Mouse (Mus musculus): ENCODE data around the gene Pycr2. TPM values are rescaled to one million over a fixed set of nuclear protein-coding genes. Genes with fewer than 3 reads are reported as not detected.

The Pycr2 gene
- total and polyA plus RNA-seq, 3 experiments = 22.7 to 122 (median 23.2) TPM

- 0 out of 2 replicates have a peak, but pooled peaks have one; percentile 6 for ATAC-seq (ENCODE audit: extremely low read depth, insufficient number of reproducible peaks, low FRiP score, poor library complexity, severe bottlenecking)
Measured at GRCm38 (mm10) chr1:180941726-180942125, 37.6 kb downstream of the Pycr2 start.

GRCm38 (mm10) chr1:180942166-180943031, 38.3 kb downstream of the Pycr2 start, which contains the start of gene Tmem63a:
TSS of gene Tmem63a (plus strand) at chr1:180942344.
- Histone ChIP-seq H3K36me3 (replicated peaks) (peaks cover 10% of the 10 kb centered on the region), H3K4me3 (ENCODE audit: low read depth, low read length) (peak within 1 kb of the TSS; percentile 82), H3K9me3 (replicated peaks) (no peaks in the 10 kb centered on the region), H3K4me1 (ENCODE audit: insufficient read depth, low read depth, low read length) (peaks cover 50% of the 10 kb centered on the region), H3K27me3 (ENCODE audit: insufficient read depth, low read length) (peaks cover 29% of the 10 kb centered on the region)
- ATAC-seq (ENCODE audit: extremely low read depth, insufficient number of reproducible peaks, low FRiP score, poor library complexity, severe bottlenecking) (peak; percentile 16; the same call in 1 of the 2 replicates), DNase-seq (ENCODE audit: low spot score) (peak; percentile 76)
- TF ChIP-seq CTCF (IDR thresholded peaks at IDR 0.05; ENCODE audit: low read depth, low read length) = no peak
- TF ChIP-seq POLR2AphosphoS5 (IDR thresholded peaks at IDR 0.05; ENCODE audit: insufficient replicate concordance, low read depth, low read length) = no peak
- TF ChIP-seq GATA1 (IDR thresholded peaks at IDR 0.05; ENCODE audit: borderline replicate concordance, low read length) = no peak
- no peak for TF ChIP-seq TAL1 (conservative IDR thresholded peaks at IDR 0.05; ENCODE audit: low read depth, low read length)
- TF ChIP-seq GATA2 (IDR thresholded peaks at IDR 0.05; ENCODE audit: borderline replicate concordance, low read depth, low read length) = no peak

More at GRCm38 (mm10) chr1:180941726-180942125, 37.6 kb downstream of the Pycr2 start:
- TF ChIP-seq CTCF (IDR thresholded peaks at IDR 0.05; ENCODE audit: low read depth, low read length) = no peak
- TF ChIP-seq TAL1 (conservative IDR thresholded peaks at IDR 0.05; ENCODE audit: low read depth, low read length) = no peak
- TF ChIP-seq GATA2 (IDR thresholded peaks at IDR 0.05; ENCODE audit: borderline replicate concordance, low read depth, low read length) = no peak
- Histone ChIP-seq H3K36me3 (replicated peaks) (peaks cover 5% of the 10 kb centered on the region), H3K9me3 (replicated peaks) (no peaks in the 10 kb centered on the region), H3K27me3 (ENCODE audit: insufficient read depth, low read length) (peaks cover 33% of the 10 kb centered on the region), H3K4me1 (ENCODE audit: insufficient read depth, low read depth, low read length) (peaks cover 52% of the 10 kb centered on the region), H3K4me3 (ENCODE audit: low read depth, low read length) (peak overlapping the region; percentile 82)
- no peak for DNase-seq (ENCODE audit: low spot score)

GRCm38 (mm10) chr1:180943032-180943644, 39.0 kb downstream of the Pycr2 start:
- DNase-seq (ENCODE audit: low spot score) = no peak
- no peak for TF ChIP-seq CTCF (IDR thresholded peaks at IDR 0.05; ENCODE audit: low read depth, low read length)
- no peak for TF ChIP-seq GATA2 (IDR thresholded peaks at IDR 0.05; ENCODE audit: borderline replicate concordance, low read depth, low read length)
- no peak for TF ChIP-seq GATA1 (IDR thresholded peaks at IDR 0.05; ENCODE audit: borderline replicate concordance, low read length)
- no peak for TF ChIP-seq POLR2AphosphoS5 (IDR thresholded peaks at IDR 0.05; ENCODE audit: insufficient replicate concordance, low read depth, low read length)
- no peak for TF ChIP-seq TAL1 (conservative IDR thresholded peaks at IDR 0.05; ENCODE audit: low read depth, low read length)
- ATAC-seq (ENCODE audit: extremely low read depth, insufficient number of reproducible peaks, low FRiP score, poor library complexity, severe bottlenecking) = no peak
- Histone ChIP-seq H3K9me3 (replicated peaks) (no peaks in the 10 kb centered on the region), H3K4me1 (ENCODE audit: insufficient read depth, low read depth, low read length) (peaks cover 50% of the 10 kb centered on the region), H3K36me3 (replicated peaks) (peaks cover 13% of the 10 kb centered on the region), H3K27me3 (ENCODE audit: insufficient read depth, low read length) (peaks cover 24% of the 10 kb centered on the region), H3K4me3 (ENCODE audit: low read depth, low read length) (peak overlapping the region; percentile 82; the same call in 1 of the 2 replicates)

GRCm38 (mm10) chr1:180943896-180944295, 39.8 kb downstream of the Pycr2 start:
- no peak overlapping the region for H3K4me3 ChIP-seq (ENCODE audit: low read depth, low read length)
- peaks cover 20% of the 10 kb centered on the region for H3K36me3 ChIP-seq (replicated peaks)
- ATAC-seq (ENCODE audit: extremely low read depth, insufficient number of reproducible peaks, low FRiP score, poor library complexity, severe bottlenecking) (no peak), DNase-seq (ENCODE audit: low spot score) (no peak)
- no peaks in the 10 kb centered on the region for H3K9me3 ChIP-seq (replicated peaks)
- H3K4me1 ChIP-seq (ENCODE audit: insufficient read depth, low read depth, low read length) = peaks cover 50% of the 10 kb centered on the region
- TF ChIP-seq GATA2 (IDR thresholded peaks at IDR 0.05; ENCODE audit: borderline replicate concordance, low read depth, low read length) (no peak), CTCF (IDR thresholded peaks at IDR 0.05; ENCODE audit: low read depth, low read length) (no peak), GATA1 (IDR thresholded peaks at IDR 0.05; ENCODE audit: borderline replicate concordance, low read length) (no peak), POLR2AphosphoS5 (IDR thresholded peaks at IDR 0.05; ENCODE audit: insufficient replicate concordance, low read depth, low read length) (no peak), TAL1 (conservative IDR thresholded peaks at IDR 0.05; ENCODE audit: low read depth, low read length) (no peak)
- peaks cover 24% of the 10 kb centered on the region for H3K27me3 ChIP-seq (ENCODE audit: insufficient read depth, low read length)

- no peak for TF ChIP-seq TAL1 (conservative IDR thresholded peaks at IDR 0.05; ENCODE audit: low read depth, low read length)
- no peak for TF ChIP-seq GATA1 (IDR thresholded peaks at IDR 0.05; ENCODE audit: borderline replicate concordance, low read length)
- TF ChIP-seq POLR2AphosphoS5 (IDR thresholded peaks at IDR 0.05; ENCODE audit: insufficient replicate concordance, low read depth, low read length) = no peak
- TF ChIP-seq CTCF (IDR thresholded peaks at IDR 0.05; ENCODE audit: low read depth, low read length) = no peak
- TF ChIP-seq GATA2 (IDR thresholded peaks at IDR 0.05; ENCODE audit: borderline replicate concordance, low read depth, low read length) = no peak
- DNase-seq (ENCODE audit: low spot score) (no peak), ATAC-seq (ENCODE audit: extremely low read depth, insufficient number of reproducible peaks, low FRiP score, poor library complexity, severe bottlenecking) (no peak)
- Histone ChIP-seq H3K36me3 (replicated peaks) (peaks cover 26% of the 10 kb centered on the region), H3K4me1 (ENCODE audit: insufficient read depth, low read depth, low read length) (peaks cover 50% of the 10 kb centered on the region), H3K9me3 (replicated peaks) (no peaks in the 10 kb centered on the region), H3K4me3 (ENCODE audit: low read depth, low read length) (no peak overlapping the region), H3K27me3 (ENCODE audit: insufficient read depth, low read length) (peaks cover 24% of the 10 kb centered on the region)
Measured at GRCm38 (mm10) chr1:180944553-180944952, 40.5 kb downstream of the Pycr2 start.

Data from G1E (cell line).